Mouse (Mus musculus): ENCODE results near the gene Galp. TPM values are rescaled to one million over a fixed set of nuclear protein-coding genes. Genes with fewer than 3 reads are reported as not detected.
A peak's percentile ranks its signal among the peaks of the same experiment; 100 is the strongest.

The Galp gene
- polyA plus RNA-seq, 1 experiment = not detected

GRCm38 (mm10) chr7:6162172-6162571 is 34.7 kb upstream of the Galp start:
- H3K27ac ChIP-seq (ENCODE audit: control insufficient read depth, insufficient read depth, low read length) = no peak overlapping the region
- TF ChIP-seq POLR2A (IDR thresholded peaks at IDR 0.05; ENCODE audit: control insufficient read depth, extremely low read depth, insufficient read depth, low read length, poor library complexity) (no peak), CTCF (IDR thresholded peaks at IDR 0.05; ENCODE audit: borderline replicate concordance, control insufficient read depth, extremely low read depth, insufficient read depth, low read length, poor library complexity) (no peak)
- DNase-seq = no peak
- H3K4me1 ChIP-seq (replicated peaks; ENCODE audit: control insufficient read depth, insufficient read depth, low read length) = no peaks in the 10 kb centered on the region
- 93% methylated on average over 4 of the region's 4 CpGs for WGBS
- no peaks in the 10 kb centered on the region for H3K36me3 ChIP-seq (ENCODE audit: control insufficient read depth, insufficient read depth, low read length)
- H3K27me3 ChIP-seq (ENCODE audit: control insufficient read depth, insufficient read depth, low read length) = no peaks in the 10 kb centered on the region
- no peak overlapping the region for H3K4me3 ChIP-seq (ENCODE audit: control insufficient read depth, insufficient read depth, low read length)

- Histone ChIP-seq H3K4me3 (ENCODE audit: control insufficient read depth, insufficient read depth, low read length) (no peak overlapping the region), H3K36me3 (ENCODE audit: control insufficient read depth, insufficient read depth, low read length) (no peaks in the 10 kb centered on the region), H3K4me1 (replicated peaks; ENCODE audit: control insufficient read depth, insufficient read depth, low read length) (no peaks in the 10 kb centered on the region), H3K27me3 (ENCODE audit: control insufficient read depth, insufficient read depth, low read length) (no peaks in the 10 kb centered on the region), H3K27ac (ENCODE audit: control insufficient read depth, insufficient read depth, low read length) (no peak overlapping the region)
- TF ChIP-seq CTCF (IDR thresholded peaks at IDR 0.05; ENCODE audit: borderline replicate concordance, control insufficient read depth, extremely low read depth, insufficient read depth, low read length, poor library complexity) (no peak), POLR2A (IDR thresholded peaks at IDR 0.05; ENCODE audit: control insufficient read depth, extremely low read depth, insufficient read depth, low read length, poor library complexity) (no peak)
- DNase-seq = no peak
- 84% methylated on average over 5 of the region's 5 CpGs for WGBS
These were observed 32.2 kb upstream of the Galp start for GRCm38 (mm10) chr7:6164671-6165070.

GRCm38 (mm10) chr7:6169403-6169802 is 27.5 kb upstream of the Galp start:
- no peak overlapping the region for H3K27ac ChIP-seq (ENCODE audit: control insufficient read depth, insufficient read depth, low read length)

GRCm38 (mm10) chr7:6170391-6170790 is 26.5 kb upstream of the Galp start:
- H3K36me3 ChIP-seq (ENCODE audit: control insufficient read depth, insufficient read depth, low read length) = no peaks in the 10 kb centered on the region
- no peak for DNase-seq
- H3K4me1 ChIP-seq (replicated peaks; ENCODE audit: control insufficient read depth, insufficient read depth, low read length) = peaks cover 11% of the 10 kb centered on the region
- TF ChIP-seq POLR2A (IDR thresholded peaks at IDR 0.05; ENCODE audit: control insufficient read depth, extremely low read depth, insufficient read depth, low read length, poor library complexity) (no peak), CTCF (IDR thresholded peaks at IDR 0.05; ENCODE audit: borderline replicate concordance, control insufficient read depth, extremely low read depth, insufficient read depth, low read length, poor library complexity) (no peak)
- no peak overlapping the region for H3K27ac ChIP-seq (ENCODE audit: control insufficient read depth, insufficient read depth, low read length)
- 76% methylated on average over 9 of the region's 9 CpGs for WGBS
- no peaks in the 10 kb centered on the region for H3K27me3 ChIP-seq (ENCODE audit: control insufficient read depth, insufficient read depth, low read length)
- H3K4me3 ChIP-seq (ENCODE audit: control insufficient read depth, insufficient read depth, low read length) = no peak overlapping the region

More at GRCm38 (mm10) chr7:6169403-6169802, 27.5 kb upstream of the Galp start:
- WGBS = 85% methylated on average over 3 of the region's 3 CpGs
- H3K27me3 ChIP-seq (ENCODE audit: control insufficient read depth, insufficient read depth, low read length) = no peaks in the 10 kb centered on the region
- peaks cover 9% of the 10 kb centered on the region for H3K4me1 ChIP-seq (replicated peaks; ENCODE audit: control insufficient read depth, insufficient read depth, low read length)
- H3K36me3 ChIP-seq (ENCODE audit: control insufficient read depth, insufficient read depth, low read length) = no peaks in the 10 kb centered on the region
- no peak overlapping the region for H3K4me3 ChIP-seq (ENCODE audit: control insufficient read depth, insufficient read depth, low read length)
- TF ChIP-seq POLR2A (IDR thresholded peaks at IDR 0.05; ENCODE audit: control insufficient read depth, extremely low read depth, insufficient read depth, low read length, poor library complexity) = no peak
- TF ChIP-seq CTCF (IDR thresholded peaks at IDR 0.05; ENCODE audit: borderline replicate concordance, control insufficient read depth, extremely low read depth, insufficient read depth, low read length, poor library complexity) = no peak
- no peak for DNase-seq

GRCm38 (mm10) chr7:6170871-6171270 is 26.0 kb upstream of the Galp start:
- no peak for DNase-seq
- Histone ChIP-seq H3K27me3 (ENCODE audit: control insufficient read depth, insufficient read depth, low read length) (no peaks in the 10 kb centered on the region), H3K4me1 (replicated peaks; ENCODE audit: control insufficient read depth, insufficient read depth, low read length) (peaks cover 11% of the 10 kb centered on the region), H3K27ac (ENCODE audit: control insufficient read depth, insufficient read depth, low read length) (no peak overlapping the region), H3K4me3 (ENCODE audit: control insufficient read depth, insufficient read depth, low read length) (no peak overlapping the region), H3K36me3 (ENCODE audit: control insufficient read depth, insufficient read depth, low read length) (no peaks in the 10 kb centered on the region)
- 40% methylated on average over 6 of the region's 6 CpGs for WGBS
- TF ChIP-seq POLR2A (IDR thresholded peaks at IDR 0.05; ENCODE audit: control insufficient read depth, extremely low read depth, insufficient read depth, low read length, poor library complexity) (no peak), CTCF (IDR thresholded peaks at IDR 0.05; ENCODE audit: borderline replicate concordance, control insufficient read depth, extremely low read depth, insufficient read depth, low read length, poor library complexity) (no peak)

GRCm38 (mm10) chr7:6171444-6172005 is 25.4 kb upstream of the Galp start:
- Histone ChIP-seq H3K36me3 (ENCODE audit: control insufficient read depth, insufficient read depth, low read length) (no peaks in the 10 kb centered on the region), H3K27ac (ENCODE audit: control insufficient read depth, insufficient read depth, low read length) (peak overlapping the region; percentile 73), H3K4me3 (ENCODE audit: control insufficient read depth, insufficient read depth, low read length) (peak overlapping the region; percentile 62), H3K27me3 (ENCODE audit: control insufficient read depth, insufficient read depth, low read length) (no peaks in the 10 kb centered on the region), H3K4me1 (replicated peaks; ENCODE audit: control insufficient read depth, insufficient read depth, low read length) (peaks cover 11% of the 10 kb centered on the region)
- TF ChIP-seq CTCF (IDR thresholded peaks at IDR 0.05; ENCODE audit: borderline replicate concordance, control insufficient read depth, extremely low read depth, insufficient read depth, low read length, poor library complexity) (0 out of 2 replicates have a peak, but pooled peaks have one; percentile 21), POLR2A (IDR thresholded peaks at IDR 0.05; ENCODE audit: control insufficient read depth, extremely low read depth, insufficient read depth, low read length, poor library complexity) (no peak)
- DNase-seq = peak; percentile 80
- WGBS = under 1% methylated on average over 24 of the region's 24 CpGs
